Mouse (Mus musculus) hindbrain, postnatal 0 days (tissue): ENCODE measurements around the gene Scarb2. TPM values are rescaled to one million over a fixed set of nuclear protein-coding genes. Genes with fewer than 3 reads are reported as not detected.

Experiments
- ATAC-seq: fragments of 200-750 bp; cut with Nextera tagmentation; 2 replicates; pipeline ENCODE4 v1.8.0; 2017; ENCODE audit warnings: mild to moderate bottlenecking, moderate TSS enrichment, moderate library complexity
- DNase-seq: peaks from one replicate; pipeline ENCODE4 v3.0.0-alpha.2; 2015; ENCODE audit warnings: low spot score
- H3K27ac ChIP-seq: fragments of 300-500 bp; sonication (generic); 2 replicates; pipeline ENCODE4 v1.5.1; 2014; ENCODE audit warnings: mild to moderate bottlenecking
- H3K27me3 ChIP-seq: fragments of 300-500 bp; sonication (generic); 2 replicates; pipeline ENCODE4 v1.6.1; 2014; ENCODE audit warnings: low read length, mixed read lengths; ENCODE audit not compliant: insufficient read depth
- H3K36me3 ChIP-seq: fragments of 300-500 bp; sonication (generic); 2 replicates; pipeline ENCODE4 v1.6.1; 2014; ENCODE audit warnings: low read length, mixed read lengths; ENCODE audit not compliant: insufficient read depth
- H3K4me1 ChIP-seq: fragments of 300-500 bp; sonication (generic); 2 replicates; pipeline ENCODE4 v1.6.1; 2014; ENCODE audit warnings: antibody characterized with exemption, low read length, mixed read lengths; ENCODE audit not compliant: insufficient read depth
- H3K4me2 ChIP-seq: fragments of 300-500 bp; sonication (generic); 2 replicates; pipeline ENCODE4 v1.6.1; 2014; ENCODE audit warnings: low read depth, mild to moderate bottlenecking, low read length, moderate library complexity, mixed read lengths
- H3K4me3 ChIP-seq: fragments of 300-500 bp; sonication (generic); 2 replicates; pipeline ENCODE4 v1.5.1; 2014; ENCODE audit warnings: low read length
- H3K9ac ChIP-seq: fragments of 300-500 bp; sonication (generic); replicated peaks from 2 replicates; pipeline ENCODE4 v1.6.1; 2014; ENCODE audit warnings: mild to moderate bottlenecking, low read length, moderate library complexity, mixed read lengths
- H3K9me3 ChIP-seq: fragments of 300-500 bp; sonication (generic); 2 replicates; pipeline ENCODE4 v1.6.1; 2016; ENCODE audit warnings: low read length, mixed read lengths
- CTCF ChIP-seq: IDR thresholded peaks from 2 replicates; pipeline ENCODE4 v1.5.1; 2016; ENCODE audit warnings: antibody characterized with exemption, control low read depth, low read depth
- WGBS: fragments of 180-500 bp; shearing (Covaris S2); extraction: QIAGEN DNeasy Blood & Tissue Kit; methylation state at CpG from one replicate; pipeline ENCODE4 v1.1.7; 2014; 5-methylcytosine and 5-hydroxymethylcytosine counted together
- polyA plus RNA-seq: library from polyadenylated mRNA; unstranded; fragments of >200 nt; fragmentation: Nextera tagmentation; extraction: Ambion mirVana; gene quantifications from 2 replicates; pipeline ENCODE4 v1.2.1, GENCODE M21; 2015
- total RNA-seq: library from RNA; depleted of rRNA; stranded (reverse); fragments of >200 nt; gene quantifications from 2 replicates; pipeline ENCODE4 v1.2.3, GENCODE M21; 2014; rRNA removed

Scarb2 gene
- total RNA-seq = 112 and 125 TPM in 2 replicates
- 21.7 and 22.9 TPM in 2 replicates for polyA plus RNA-seq

DNA sequence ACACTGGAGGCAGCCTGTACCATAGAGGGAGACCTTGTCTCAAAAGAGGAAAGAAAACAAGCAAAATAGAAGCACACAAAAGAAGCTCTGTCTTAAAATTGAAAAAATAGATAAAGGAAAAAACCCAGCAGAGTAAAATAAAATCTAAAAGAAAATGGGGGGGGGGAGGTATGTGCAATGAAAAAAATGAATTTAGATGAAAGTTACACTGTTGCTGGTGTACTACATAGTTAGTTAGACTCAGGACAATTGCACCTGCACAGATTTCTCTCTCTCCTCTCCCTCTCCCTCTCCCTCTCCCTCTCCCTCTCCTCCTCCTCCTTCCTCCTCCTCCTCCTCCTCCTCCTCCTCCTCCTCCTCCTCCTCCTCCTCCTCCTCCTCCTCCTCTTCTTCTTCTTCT, at the start of gene Scarb2:
TSS of gene Scarb2 (minus strand) at position 101 of the 400 bp plus-strand sequence.
- Histone ChIP-seq H3K9ac (peak within 1 kb of the TSS; percentile 96), H3K4me1 (peaks cover 13% of the 10 kb centered on the region), H3K9me3 (no peaks in the 10 kb centered on the region), H3K4me3 (peak within 1 kb of the TSS; percentile 97), H3K36me3 (no peaks in the 10 kb centered on the region), H3K4me2 (peak within 1 kb of the TSS; percentile 88), H3K27ac (peak within 1 kb of the TSS; percentile 99), H3K27me3 (no peaks in the 10 kb centered on the region)
- DNase-seq (no peak), ATAC-seq (no peak)
- TF ChIP-seq CTCF = no peak

DNA sequence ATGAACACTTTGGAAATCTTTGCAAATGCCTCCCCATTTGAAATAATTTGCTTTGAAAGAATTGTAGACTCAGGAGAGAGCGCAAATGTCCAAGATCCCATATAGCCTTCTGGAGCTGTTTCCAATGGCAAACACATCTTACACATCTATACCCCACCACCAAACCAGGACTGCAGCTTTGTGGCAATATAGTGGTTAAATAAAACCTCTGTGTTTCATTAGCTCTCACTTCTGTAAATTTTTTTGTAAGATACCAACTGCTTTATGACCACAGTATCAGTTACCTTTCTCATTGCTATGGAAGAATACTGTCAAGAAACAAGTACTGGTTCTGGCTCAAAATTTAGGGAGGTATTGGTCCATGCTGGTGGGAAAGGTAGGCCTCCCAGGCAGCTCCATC, 49.3 kb upstream of the Scarb2 start:
- no peak for ATAC-seq
- 100% methylated on average over 1 of the region's 1 CpGs for WGBS
- TF ChIP-seq CTCF = no peak

GRCm38 (mm10) chr5:92554891-92555511, 48.4 kb upstream of the Scarb2 start, which contains the start of gene Fam47e:
Gene Fam47e (plus strand): TSS chr5:92555069.
- H3K9me3 ChIP-seq = no peaks in the 10 kb centered on the region
- peak within 1 kb of the TSS; percentile 34 for H3K4me2 ChIP-seq
- 53% methylated on average over 16 of the region's 16 CpGs for WGBS
- peak; percentile 91 for ATAC-seq
- no peaks in the 10 kb centered on the region for H3K36me3 ChIP-seq
- no peak within 1 kb of the TSS for H3K4me3 ChIP-seq
- H3K27me3 ChIP-seq = no peaks in the 10 kb centered on the region
- H3K4me1 ChIP-seq = no peaks in the 10 kb centered on the region
- TF ChIP-seq CTCF = no peak
- peak within 1 kb of the TSS; percentile 37; the same call in 1 of the 2 replicates for H3K27ac ChIP-seq
- peak; percentile 65 for DNase-seq
- H3K9ac ChIP-seq = no peak within 1 kb of the TSS

More for the DNA sequence above, 49.3 kb upstream of the Scarb2 start:
- no peak overlapping the region for H3K9ac ChIP-seq
- H3K4me2 ChIP-seq = no peak overlapping the region
- no peaks in the 10 kb centered on the region for H3K36me3 ChIP-seq
- H3K4me1 ChIP-seq = no peaks in the 10 kb centered on the region
- H3K27me3 ChIP-seq = no peaks in the 10 kb centered on the region
- H3K4me3 ChIP-seq = no peak overlapping the region
- no peak overlapping the region for H3K27ac ChIP-seq
- no peak for DNase-seq
- no peaks in the 10 kb centered on the region for H3K9me3 ChIP-seq

DNA sequence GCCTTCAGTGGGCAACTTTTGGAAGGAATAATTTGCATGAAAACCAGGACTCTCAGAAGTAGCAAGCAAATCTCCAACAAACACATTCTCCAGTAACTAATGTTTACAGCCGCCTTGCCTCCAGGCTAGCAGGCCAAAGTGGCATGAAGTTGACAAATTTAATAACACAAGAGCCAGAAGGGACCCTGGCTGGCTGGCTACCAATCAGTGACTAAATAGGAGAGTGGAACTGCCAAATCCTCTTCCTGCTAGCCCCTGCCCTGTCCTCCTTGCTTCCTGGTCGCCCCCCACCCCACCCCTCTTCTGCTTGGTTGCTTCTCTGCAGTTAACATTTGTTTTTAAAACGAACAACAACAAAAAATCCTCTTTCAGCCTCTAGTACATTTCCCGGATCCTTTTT, 47.8 kb upstream of the Scarb2 start:
- H3K27me3 ChIP-seq = no peaks in the 10 kb centered on the region
- peak overlapping the region; percentile 37; the same call in 1 of the 2 replicates for H3K27ac ChIP-seq
- peak; percentile 56 for DNase-seq
- WGBS = 58% methylated on average over 4 of the region's 4 CpGs
- no peak for TF ChIP-seq CTCF
- H3K9ac ChIP-seq = no peak overlapping the region
- no peaks in the 10 kb centered on the region for H3K4me1 ChIP-seq
- H3K4me2 ChIP-seq = 0 out of 2 replicates have a peak overlapping the region, but pooled peaks have one; percentile 34
- no peak overlapping the region for H3K4me3 ChIP-seq
- H3K9me3 ChIP-seq = no peaks in the 10 kb centered on the region
- H3K36me3 ChIP-seq = no peaks in the 10 kb centered on the region
- ATAC-seq = peak; percentile 71

GRCm38 (mm10) chr5:92553939-92554338, 47.3 kb upstream of the Scarb2 start:
- Histone ChIP-seq H3K4me2 (no peak overlapping the region), H3K4me3 (no peak overlapping the region), H3K4me1 (no peaks in the 10 kb centered on the region), H3K9me3 (no peaks in the 10 kb centered on the region), H3K27ac (peak overlapping the region; percentile 37; the same call in 1 of the 2 replicates), H3K27me3 (no peaks in the 10 kb centered on the region), H3K36me3 (no peaks in the 10 kb centered on the region), H3K9ac (no peak overlapping the region)
- WGBS = 71% methylated on average over 3 of the region's 3 CpGs
- TF ChIP-seq CTCF = peak; percentile 41; the same call in 1 of the 2 replicates
- DNase-seq = no peak
- no peak for ATAC-seq

- Histone ChIP-seq H3K4me1 (no peaks in the 10 kb centered on the region), H3K4me2 (no peak overlapping the region), H3K9me3 (no peaks in the 10 kb centered on the region), H3K36me3 (no peaks in the 10 kb centered on the region), H3K27ac (no peak overlapping the region), H3K9ac (no peak overlapping the region), H3K27me3 (no peaks in the 10 kb centered on the region), H3K4me3 (no peak overlapping the region)
- DNase-seq (no peak), ATAC-seq (no peak)
- TF ChIP-seq CTCF = no peak
- WGBS = 90% methylated on average over 2 of the region's 2 CpGs
Measured at GRCm38 (mm10) chr5:92552611-92553010, 46.0 kb upstream of the Scarb2 start.

DNA sequence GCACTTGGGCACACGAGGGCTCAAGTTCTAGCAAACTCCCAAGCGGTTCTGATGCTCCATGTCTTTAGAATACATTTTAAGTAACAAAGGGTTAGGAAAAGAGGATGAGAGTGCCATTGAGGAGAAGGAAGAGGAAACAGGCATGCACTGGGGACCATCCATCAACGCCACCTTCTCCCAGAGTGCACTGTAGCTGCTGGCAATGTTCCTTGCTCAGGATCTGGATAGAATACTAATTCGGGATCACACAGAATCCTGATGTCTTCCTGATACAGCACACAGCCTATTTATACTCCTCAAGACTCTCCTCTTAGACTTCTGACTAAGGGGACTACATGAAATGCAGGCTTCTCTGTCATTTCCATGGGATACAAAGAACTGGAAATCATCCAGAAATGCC, 33.1 kb upstream of the Scarb2 start:
- no peaks in the 10 kb centered on the region for H3K36me3 ChIP-seq
- H3K27me3 ChIP-seq = no peaks in the 10 kb centered on the region
- no peaks in the 10 kb centered on the region for H3K4me1 ChIP-seq
- WGBS = 65% methylated on average over 4 of the region's 4 CpGs
- no peak overlapping the region for H3K9ac ChIP-seq
- ATAC-seq = no peak
- no peak overlapping the region for H3K4me3 ChIP-seq
- no peak for TF ChIP-seq CTCF
- H3K27ac ChIP-seq = no peak overlapping the region
- no peak overlapping the region for H3K4me2 ChIP-seq
- peak; percentile 58 for DNase-seq
- H3K9me3 ChIP-seq = 0 out of 2 replicates have a peak, but pooled peaks cover 4% of the 10 kb centered on the region
